Mouse (Mus musculus) olfactory bulb, adult 2 months (tissue): ENCODE measurements at regions not wholly inside any gene's neighbourhood (a gene's known extent, or its start where the extent isn't known, plus 50 kb on each side); places are given as distances from the start of the nearest gene placed in this dataset.

Experiments
- H3K27ac ChIP-seq: fragments of 200-500 bp; 2 replicates; pipeline ENCODE4 v1.5.1; 2012; ENCODE audit warnings: low read depth, low read length; ENCODE audit not compliant: insufficient read depth
- H3K4me1 ChIP-seq: fragments of 200-500 bp; 2 replicates; pipeline ENCODE4 v1.6.1; 2012; ENCODE audit warnings: low read length; ENCODE audit not compliant: control insufficient read depth, insufficient read depth
- H3K4me3 ChIP-seq: fragments of 200-500 bp; 2 replicates; pipeline ENCODE4 v1.5.1; 2012; ENCODE audit warnings: mild to moderate bottlenecking, low read depth, low read length, moderate library complexity; ENCODE audit not compliant: insufficient read depth
- CTCF ChIP-seq: fragments of 200-500 bp; IDR thresholded peaks from 2 replicates; pipeline ENCODE4 v1.5.1; 2012; ENCODE audit warnings: low read depth, mild to moderate bottlenecking, low read length, moderate library complexity; ENCODE audit not compliant: insufficient read depth
- POLR2A ChIP-seq: fragments of 200-500 bp; IDR thresholded peaks from 2 replicates; pipeline ENCODE4 v1.6.1; 2012; ENCODE audit warnings: mild to moderate bottlenecking, low read depth, low read length, moderate library complexity; ENCODE audit not compliant: insufficient read depth
- WGBS: fragments of 180-500 bp; shearing (Covaris S2); methylation state at CpG from one replicate; pipeline ENCODE4 v1.1.7; 2018; 5-methylcytosine and 5-hydroxymethylcytosine counted together

- H3K4me3 ChIP-seq, result no peak overlapping the region
- TF ChIP-seq CTCF (no peak), POLR2A (no peak)
- no peaks in the 10 kb centered on the region for H3K4me1 ChIP-seq
- WGBS, result 94% methylated on average over 5 of the region's 5 CpGs
- H3K27ac ChIP-seq, result no peak overlapping the region
These were observed 447.9 kb upstream of the Adamts9 start for GRCm38 (mm10) chr6:93391166-93391565.

- H3K27ac ChIP-seq, result no peak overlapping the region
- no peak overlapping the region for H3K4me3 ChIP-seq
- H3K4me1 ChIP-seq, result no peaks in the 10 kb centered on the region
- WGBS, result 70% methylated on average over 6 of the region's 6 CpGs
- TF ChIP-seq POLR2A, result no peak
- TF ChIP-seq CTCF, result no peak
These were observed 428.0 kb upstream of the Adamts9 start for GRCm38 (mm10) chr6:93371341-93371740.

DNA sequence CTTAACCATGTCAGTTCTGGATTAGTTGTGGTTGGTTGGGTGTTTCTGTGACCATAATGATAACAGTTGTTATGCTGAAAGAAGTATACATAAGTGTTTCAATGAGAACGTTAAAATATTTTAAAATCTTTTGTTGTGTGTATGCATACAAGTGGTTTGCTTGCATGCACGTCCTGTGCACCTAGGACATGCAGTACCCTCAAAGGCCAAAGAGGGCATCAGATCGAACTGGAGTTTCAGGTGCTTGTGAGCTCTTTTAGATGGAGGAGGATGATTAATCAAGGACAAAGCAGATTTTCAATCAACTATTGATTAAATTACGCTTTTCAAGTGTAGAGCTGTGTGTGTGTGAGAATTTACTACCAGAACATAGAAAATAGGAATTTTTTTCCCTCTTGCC, 420.6 kb upstream of the Adamts9 start:
- no peaks in the 10 kb centered on the region for H3K4me1 ChIP-seq
- H3K4me3 ChIP-seq, result no peak overlapping the region
- WGBS, result 78% methylated on average over 4 of the region's 4 CpGs

GRCm38 (mm10) chr6:93353353-93354125, 410.2 kb upstream of the Adamts9 start:
- 95% methylated on average over 12 of the region's 12 CpGs for WGBS
- TF ChIP-seq POLR2A, result no peak
- TF ChIP-seq CTCF, result no peak
- Histone ChIP-seq H3K27ac (no peak overlapping the region), H3K4me1 (peaks cover 3% of the 10 kb centered on the region), H3K4me3 (no peak overlapping the region)

More for the DNA sequence above, 420.6 kb upstream of the Adamts9 start:
- H3K27ac ChIP-seq, result no peak overlapping the region
- TF ChIP-seq CTCF (no peak), POLR2A (no peak)

- WGBS, result 50% methylated on average over 7 of the region's 7 CpGs
- Histone ChIP-seq H3K27ac (no peak overlapping the region), H3K4me1 (no peaks in the 10 kb centered on the region), H3K4me3 (no peak overlapping the region)
- TF ChIP-seq CTCF (no peak), POLR2A (no peak)
These were observed 406.8 kb upstream of the Adamts9 start for GRCm38 (mm10) chr6:93349936-93350700.

DNA sequence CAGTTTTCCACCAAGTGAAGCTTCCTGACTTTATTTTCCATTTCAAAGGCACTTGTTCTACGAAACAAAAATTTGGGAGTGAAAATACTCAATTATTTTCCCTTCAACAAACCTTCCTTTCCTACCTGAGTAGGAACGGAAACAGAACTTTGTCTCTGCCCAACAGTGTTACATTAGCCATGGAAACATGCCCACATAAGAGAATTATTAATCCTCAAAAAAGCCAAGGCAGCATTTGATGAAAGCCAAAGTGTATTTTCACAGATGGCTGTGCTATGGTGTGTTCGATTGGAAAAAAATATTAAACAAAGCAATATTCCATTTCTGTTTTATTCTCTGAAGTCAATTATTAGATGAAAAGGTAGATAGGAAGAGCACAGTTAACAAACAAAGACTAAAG, 404.8 kb upstream of the Adamts9 start:
- TF ChIP-seq CTCF, result no peak
- no peak for TF ChIP-seq POLR2A
- Histone ChIP-seq H3K4me3 (no peak overlapping the region), H3K4me1 (no peaks in the 10 kb centered on the region), H3K27ac (no peak overlapping the region)
- 88% methylated on average over 3 of the region's 3 CpGs for WGBS

DNA sequence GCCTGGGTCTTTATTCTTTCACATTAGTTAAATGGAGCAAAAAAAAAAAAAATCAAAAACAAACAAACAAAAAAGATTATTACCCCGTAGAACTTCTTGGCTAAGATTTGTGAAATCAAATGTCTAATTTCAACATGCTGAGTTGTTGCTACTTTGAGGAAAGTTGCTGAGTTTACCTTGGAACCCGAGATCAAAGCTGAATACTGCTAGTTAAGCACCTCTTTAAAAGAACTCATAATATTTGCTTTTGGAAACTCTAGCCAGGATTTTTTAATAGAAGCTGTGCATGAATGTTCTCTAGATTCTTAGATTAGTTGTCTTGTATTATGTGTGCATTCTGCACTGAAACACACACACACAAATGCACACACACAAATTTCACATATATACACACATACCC, 385.4 kb upstream of the Adamts9 start:
- TF ChIP-seq POLR2A, result no peak
- no peak overlapping the region for H3K4me3 ChIP-seq
- H3K27ac ChIP-seq, result no peak overlapping the region
- WGBS, result 66% methylated on average over 2 of the region's 2 CpGs
- no peaks in the 10 kb centered on the region for H3K4me1 ChIP-seq

GRCm38 (mm10) chr6:93327930-93328329, 384.6 kb upstream of the Adamts9 start:
- Histone ChIP-seq H3K4me3 (no peak overlapping the region), H3K27ac (no peak overlapping the region), H3K4me1 (no peaks in the 10 kb centered on the region)
- TF ChIP-seq POLR2A (no peak), CTCF (no peak)
- WGBS, result 67% methylated on average over 1 of the region's 1 CpGs

- 68% methylated on average over 3 of the region's 3 CpGs for WGBS
- Histone ChIP-seq H3K27ac (no peak overlapping the region), H3K4me1 (no peaks in the 10 kb centered on the region), H3K4me3 (no peak overlapping the region)
- no peak for TF ChIP-seq CTCF
- TF ChIP-seq POLR2A, result no peak
These were observed 380.6 kb upstream of the Adamts9 start for GRCm38 (mm10) chr6:93323881-93324280.

DNA sequence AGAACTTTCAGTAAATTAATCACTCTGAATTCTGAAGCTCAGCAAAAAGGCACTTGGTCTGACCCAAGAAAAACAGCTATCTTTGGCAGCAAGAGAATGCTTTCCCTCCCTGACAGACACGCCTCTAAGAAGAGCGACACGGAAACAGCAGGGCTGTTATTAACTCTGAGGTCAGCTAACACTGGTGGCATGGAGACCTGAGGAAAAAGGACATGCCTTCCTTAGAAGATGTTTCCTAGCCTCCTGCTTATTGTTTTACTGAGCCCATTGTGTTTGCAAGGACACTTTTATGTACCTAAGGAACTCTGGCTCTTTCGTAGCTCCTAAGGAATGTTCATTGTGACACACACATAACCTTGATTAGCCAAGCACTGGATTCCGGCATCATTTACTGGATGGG, 371.3 kb upstream of the Adamts9 start:
- TF ChIP-seq CTCF, result no peak
- no peak for TF ChIP-seq POLR2A
- H3K4me3 ChIP-seq, result no peak overlapping the region
- 71% methylated on average over 5 of the region's 5 CpGs for WGBS
- H3K4me1 ChIP-seq, result no peaks in the 10 kb centered on the region
- H3K27ac ChIP-seq, result no peak overlapping the region
